Mouse (Mus musculus) heart, adult 2 months (tissue): ENCODE data around the gene Psph. TPM values are rescaled to one million over a fixed set of nuclear protein-coding genes. Genes with fewer than 3 reads are reported as not detected.
A peak's percentile ranks its signal among the peaks of the same experiment; 100 is the strongest.

Experiments used
- DNase-seq, 2 experiments: peaks; one replicate each; pipeline ENCODE4 v3.0.0; 2021
- H3K27ac ChIP-seq: fragments of 200-600 bp; 2 replicates; pipeline ENCODE4 v1.8.1; 2022
- H3K27me3 ChIP-seq: fragments of 200-500 bp; 2 replicates; pipeline ENCODE4 v1.6.1; 2012; ENCODE audit warnings: mild to moderate bottlenecking, low read length, inconsistent platforms, mixed read lengths; ENCODE audit not compliant: control insufficient read depth, insufficient read depth
- H3K36me3 ChIP-seq: fragments of 200-500 bp; 2 replicates; pipeline ENCODE4 v1.6.1; 2012; ENCODE audit warnings: low read length, inconsistent platforms; ENCODE audit not compliant: control insufficient read depth, insufficient read depth
- H3K4me1 ChIP-seq: fragments of 200-500 bp; 2 replicates; pipeline ENCODE4 v1.6.1; 2011; ENCODE audit warnings: low read length; ENCODE audit not compliant: control insufficient read depth, insufficient read depth
- H3K4me3 ChIP-seq: fragments of 200-600 bp; 2 replicates; pipeline ENCODE4 v1.8.1; 2022
- H3K79me2 ChIP-seq: fragments of 200-500 bp; replicated peaks from 2 replicates; pipeline ENCODE4 v1.6.1; 2012; ENCODE audit warnings: mild to moderate bottlenecking, inconsistent platforms, low read length, moderate library complexity, mixed read lengths; ENCODE audit not compliant: control insufficient read depth, insufficient read depth
- H3K9ac ChIP-seq: fragments of 200-500 bp; 2 replicates; pipeline ENCODE4 v1.6.1; 2012; ENCODE audit warnings: low read depth, mild to moderate bottlenecking, control low read depth, inconsistent platforms, low read length, mixed read lengths
- CTCF ChIP-seq: fragments of 200-600 bp; IDR thresholded peaks from 2 replicates; pipeline ENCODE4 v1.8.1; 2022; ENCODE audit warnings: antibody characterized with exemption, mild to moderate bottlenecking, moderate library complexity
- EP300 ChIP-seq: fragments of 200-500 bp; IDR thresholded peaks from 2 replicates; pipeline ENCODE4 v1.6.1; 2011; ENCODE audit warnings: low read depth, low read length, control low read depth; ENCODE audit not compliant: insufficient read depth
- POLR2A ChIP-seq: fragments of 200-500 bp; IDR thresholded peaks from 2 replicates; pipeline ENCODE4 v1.6.1; 2011; ENCODE audit warnings: mild to moderate bottlenecking, low read depth, low read length, control low read depth; ENCODE audit not compliant: insufficient read depth
- WGBS: fragments of 180-500 bp; shearing (Covaris S2); methylation state at CpG from one replicate; pipeline ENCODE4 v1.1.7; 2018; 5-methylcytosine and 5-hydroxymethylcytosine counted together
- intact Hi-C: fragments of 180-260 bp; cut with DNase I; formaldehyde crosslinking; loops from one replicate; pipeline ENCODE4 v1.15.1; 2025
- polyA plus RNA-seq: library from polyadenylated mRNA; depleted of rRNA; stranded (reverse); fragments of >200 nt; gene quantifications from 2 replicates; pipeline ENCODE4 v1.2.3, GENCODE M21; 2012; rRNA removed
- total RNA-seq, 2 experiments: library from RNA; stranded (reverse); gene quantifications; 2 replicates each; pipeline ENCODE4 v1.2.3; 2021

Psph gene
- total and polyA plus RNA-seq, 3 experiments: 6.0 to 8.7 (median 7.7) TPM

GRCm38 (mm10) chr5:129725774-129726392 is 61.4 kb downstream of the Psph start:
- TF ChIP-seq CTCF (no peak), POLR2A (no peak), EP300 (no peak)
- DNase-seq: peak in 1 of 2 experiments; percentile 15
- Histone ChIP-seq H3K79me2 (0 out of 2 replicates have a peak, but pooled peaks cover 1% of the 10 kb centered on the region), H3K27me3 (no peaks in the 10 kb centered on the region), H3K4me3 (peak overlapping the region; percentile 82), H3K27ac (peak overlapping the region; percentile 96), H3K4me1 (peaks cover 8% of the 10 kb centered on the region), H3K36me3 (peaks cover 2% of the 10 kb centered on the region), H3K9ac (peak overlapping the region; percentile 94)
- 16% methylated on average over 7 of the region's 7 CpGs for WGBS
- intact Hi-C loops: loop anchor here (2.0 to 10.0 kb wide), 2 partner anchors 53 to 221 kb away; partner anchors contain the start of gene Sfswap

- H3K79me2 ChIP-seq: 0 out of 2 replicates have a peak, but pooled peaks cover 1% of the 10 kb centered on the region
- WGBS: under 1% methylated on average over 83 of the region's 93 CpGs
- H3K4me3 ChIP-seq: peak within 1 kb of the TSS; percentile 82
- H3K4me1 ChIP-seq: peaks cover 6% of the 10 kb centered on the region
- no peaks in the 10 kb centered on the region for H3K27me3 ChIP-seq
- H3K27ac ChIP-seq: peak within 1 kb of the TSS; percentile 96
- DNase-seq: peak; percentile 95 to 99
- TF ChIP-seq CTCF: no peak
- TF ChIP-seq POLR2A: peak; percentile 69
- 0 out of 2 replicates have a peak, but pooled peaks have one; percentile 59 for TF ChIP-seq EP300
- peaks cover 2% of the 10 kb centered on the region for H3K36me3 ChIP-seq
- peak within 1 kb of the TSS; percentile 94 for H3K9ac ChIP-seq
- intact Hi-C loops: loop anchor here (1.0 to 10.0 kb wide), 3 partner anchors 10 to 220 kb away; partner anchors contain the start of genes Mrps17 and Sfswap
Measured at GRCm38 (mm10) chr5:129724834-129725773, 62.1 kb downstream of the Psph start, which contains the start of gene Nipsnap2. TSS of gene Nipsnap2 (plus strand) at chr5:129725063.

- 0 out of 2 replicates have a peak, but pooled peaks cover 1% of the 10 kb centered on the region for H3K79me2 ChIP-seq
- peaks cover 6% of the 10 kb centered on the region for H3K4me1 ChIP-seq
- intact Hi-C loops: loop anchor here (1.0 to 10.0 kb wide), 3 partner anchors 9 to 219 kb away; partner anchors contain the start of genes Mrps17 and Sfswap
- TF ChIP-seq POLR2A: no peak
- no peak for TF ChIP-seq EP300
- TF ChIP-seq CTCF: no peak
- H3K36me3 ChIP-seq: no peaks in the 10 kb centered on the region; the same call in 1 of the 2 replicates
- H3K27ac ChIP-seq: peak overlapping the region; percentile 96
- WGBS: 30% methylated on average over 4 of the region's 4 CpGs
- H3K4me3 ChIP-seq: peak overlapping the region; percentile 82
- no peak for DNase-seq
- H3K27me3 ChIP-seq: no peaks in the 10 kb centered on the region
- H3K9ac ChIP-seq: peak overlapping the region; percentile 94
Measured at GRCm38 (mm10) chr5:129724268-129724667, 63.0 kb downstream of the Psph start.

GRCm38 (mm10) chr5:129720176-129720575 is 67.1 kb downstream of the Psph start:
- TF ChIP-seq CTCF (peak; percentile 32), POLR2A (no peak), EP300 (no peak)
- peaks cover 5% of the 10 kb centered on the region; the same call in 1 of the 2 replicates for H3K4me1 ChIP-seq
- DNase-seq: peak in 1 of 2 experiments; percentile 8
- no peak overlapping the region for H3K9ac ChIP-seq
- H3K27me3 ChIP-seq: no peaks in the 10 kb centered on the region
- intact Hi-C loops: loop anchor here (10.0 kb wide), 1 partner anchor 215 kb away; the partner anchor contains the start of gene Sfswap
- H3K79me2 ChIP-seq: 0 out of 2 replicates have a peak, but pooled peaks cover 1% of the 10 kb centered on the region
- no peak overlapping the region for H3K4me3 ChIP-seq
- no peaks in the 10 kb centered on the region; the same call in 1 of the 2 replicates for H3K36me3 ChIP-seq
- 85% methylated on average over 3 of the region's 3 CpGs for WGBS
- no peak overlapping the region for H3K27ac ChIP-seq

DNA sequence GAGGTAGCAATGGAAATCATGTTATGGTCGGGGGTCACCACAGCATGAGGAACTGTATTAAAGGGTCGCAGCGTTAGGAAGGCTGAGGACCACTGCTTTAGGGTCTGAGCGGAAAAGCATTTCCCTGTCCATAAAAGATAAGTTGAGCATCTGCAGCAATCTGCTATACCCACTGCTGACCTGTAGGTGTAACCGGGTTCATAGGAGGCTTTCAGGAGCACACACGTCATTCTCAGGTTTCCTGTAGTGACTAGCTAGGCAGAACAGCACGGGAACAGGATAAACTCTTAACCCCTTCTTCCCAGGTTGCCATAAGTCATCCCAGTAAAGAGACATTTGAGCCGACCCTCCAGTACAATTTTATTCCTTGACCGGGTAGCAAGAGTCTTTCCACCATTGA is 70.2 kb downstream of the Psph start:
- Histone ChIP-seq H3K4me3 (no peak overlapping the region), H3K79me2 (0 out of 2 replicates have a peak, but pooled peaks cover 1% of the 10 kb centered on the region), H3K27ac (no peak overlapping the region), H3K9ac (no peak overlapping the region), H3K36me3 (no peaks in the 10 kb centered on the region; the same call in 1 of the 2 replicates), H3K4me1 (no peaks in the 10 kb centered on the region), H3K27me3 (no peaks in the 10 kb centered on the region)
- WGBS: 74% methylated on average over 9 of the region's 9 CpGs
- intact Hi-C loops: loop anchor here (5.0 kb wide), 2 partner anchors 45 to 105 kb away; partner anchors contain the start of gene Zfp11
- DNase-seq: no peak
- TF ChIP-seq CTCF (0 out of 2 replicates have a peak, but pooled peaks have one; percentile 11), POLR2A (no peak)

Other genes with a start within 250 kb of the Psph start
- gene Mmp17, start 203.3 kb downstream of the Psph start, total RNA-seq: 1 to 10 TPM; 1.0 to 1.4 TPM
- gene Mmp17, start 203.3 kb downstream of the Psph start, polyA plus RNA-seq: 1.4 and 1.5 TPM in 2 replicates
- gene Zfp11, start 117.3 kb downstream of the Psph start, total RNA-seq: 1 to 10 TPM; 2.5 to 3.1 TPM
- 1.7 and 4.0 TPM in 2 replicates for gene Zfp11, start 117.3 kb downstream of the Psph start, polyA plus RNA-seq
- gene Sept14, start 78.9 kb downstream of the Psph start, total RNA-seq: not detected
- not detected in 2 replicates for gene Sept14, start 78.9 kb downstream of the Psph start, polyA plus RNA-seq
- 10 to 100 TPM; 76.8 to 86.4 TPM for gene Mrps17, start 72.0 kb downstream of the Psph start, total RNA-seq
- gene Mrps17, start 72.0 kb downstream of the Psph start, polyA plus RNA-seq: 107 and 130 TPM in 2 replicates
- 100 to 1,000 TPM; 785 to 948 TPM for gene Nipsnap2, start 62.4 kb downstream of the Psph start, total RNA-seq
- gene Nipsnap2, start 62.4 kb downstream of the Psph start, polyA plus RNA-seq: 462 and 670 TPM in 2 replicates
- 10 to 100 TPM in 1 of 2 experiments, 1 to 10 TPM in 1; 9.1 to 10.9 TPM for gene Sumf2, start 59.5 kb upstream of the Psph start, total RNA-seq
- gene Sumf2, start 59.5 kb upstream of the Psph start, polyA plus RNA-seq: 6.2 and 7.0 TPM in 2 replicates
- gene Chchd2, start 100.0 kb upstream of the Psph start, total RNA-seq: 1,000 to 10,000 TPM; 1,016 to 1,153 TPM
- 778 and 988 TPM in 2 replicates for gene Chchd2, start 100.0 kb upstream of the Psph start, polyA plus RNA-seq
- gene Zbed5, start 108.3 kb upstream of the Psph start, total RNA-seq: under 1 TPM; 0.26 to 0.55 TPM
- 0.33 and 0.85 TPM in 2 replicates for gene Zbed5, start 108.3 kb upstream of the Psph start, polyA plus RNA-seq
- gene Phkg1, start 111.1 kb upstream of the Psph start, total RNA-seq: 10 to 100 TPM; 15.5 to 16.8 TPM
- 39.8 and 69.6 TPM in 2 replicates for gene Phkg1, start 111.1 kb upstream of the Psph start, polyA plus RNA-seq
- gene Nupr1l, start 121.1 kb upstream of the Psph start, total RNA-seq: 1 to 10 TPM in 1 of 2 experiments, under 1 TPM in 1; 0.44 to 1.5 TPM
- 1.7 and 2.0 TPM in 2 replicates for gene Nupr1l, start 121.1 kb upstream of the Psph start, polyA plus RNA-seq
- gene Vkorc1l1, start 154.5 kb upstream of the Psph start, total RNA-seq: 10 to 100 TPM; 14.3 to 17.9 TPM
- gene Vkorc1l1, start 154.5 kb upstream of the Psph start, polyA plus RNA-seq: 12.4 and 18.3 TPM in 2 replicates
- gene Gusb, start 215.6 kb upstream of the Psph start, total RNA-seq: 10 to 100 TPM; 12.8 to 13.0 TPM
- 17.9 and 25.3 TPM in 2 replicates for gene Gusb, start 215.6 kb upstream of the Psph start, polyA plus RNA-seq
- gene Asl, start 241.8 kb upstream of the Psph start, total RNA-seq: 1 to 10 TPM; 3.2 to 4.6 TPM
- 5.9 and 6.5 TPM in 2 replicates for gene Asl, start 241.8 kb upstream of the Psph start, polyA plus RNA-seq
- gene Crcp, start 241.8 kb upstream of the Psph start, total RNA-seq: 10 to 100 TPM in 1 of 2 experiments, 1 to 10 TPM in 1; 9.3 to 11.2 TPM
- 9.5 and 10.3 TPM in 2 replicates for gene Crcp, start 241.8 kb upstream of the Psph start, polyA plus RNA-seq